Mouse (Mus musculus) spleen, adult 2 months (tissue): ENCODE results near the gene Styx. TPM values are rescaled to one million over a fixed set of nuclear protein-coding genes. Genes with fewer than 3 reads are reported as not detected.

Source experiments
- DNase-seq, 2 experiments: peaks; one replicate each; pipeline versions ENCODE4 v3.0.0 to v3.0.0-alpha.2; 2012 to 2021; ENCODE audit warnings: low spot score in 2 of 2, low read depth in 1 of 2
- H3K27ac ChIP-seq: fragments of 200-500 bp; 2 replicates; pipeline ENCODE4 v1.5.1; 2012; ENCODE audit warnings: low read length, inconsistent platforms; ENCODE audit not compliant: insufficient read depth
- H3K27me3 ChIP-seq: fragments of 200-500 bp; 2 replicates; pipeline ENCODE4 v1.6.1; 2012; ENCODE audit warnings: mild to moderate bottlenecking, moderate library complexity, low read length, inconsistent platforms; ENCODE audit not compliant: control insufficient read depth, insufficient read depth
- H3K36me3 ChIP-seq: fragments of 200-500 bp; 2 replicates; pipeline ENCODE4 v1.6.1; 2012; ENCODE audit warnings: mild to moderate bottlenecking, low read length, inconsistent platforms; ENCODE audit not compliant: control insufficient read depth, insufficient read depth
- H3K4me1 ChIP-seq: fragments of 200-500 bp; 2 replicates; pipeline ENCODE4 v1.6.1; 2011; ENCODE audit warnings: inconsistent platforms; ENCODE audit not compliant: control insufficient read depth, insufficient read depth, insufficient read length
- H3K4me3 ChIP-seq: fragments of 200-500 bp; 2 replicates; pipeline ENCODE4 v1.5.1; 2011; ENCODE audit warnings: mild to moderate bottlenecking, inconsistent platforms; ENCODE audit not compliant: insufficient read depth, insufficient read length; ENCODE audit errors: extremely low read depth
- CTCF ChIP-seq: fragments of 200-500 bp; IDR thresholded peaks from 2 replicates; pipeline ENCODE4 v1.5.1; 2011; ENCODE audit warnings: mild to moderate bottlenecking, inconsistent platforms; ENCODE audit not compliant: insufficient read depth, insufficient read length, insufficient replicate concordance; ENCODE audit errors: extremely low read depth
- POLR2A ChIP-seq: fragments of 200-500 bp; IDR thresholded peaks from 2 replicates; pipeline ENCODE4 v1.6.1; 2011; ENCODE audit warnings: low read depth, low read length, inconsistent platforms
- WGBS: fragments of 180-500 bp; shearing (Covaris S2); methylation state at CpG from one replicate; pipeline ENCODE4 v1.1.7; 2018; 5-methylcytosine and 5-hydroxymethylcytosine counted together
- polyA plus RNA-seq: library from polyadenylated mRNA; depleted of rRNA; stranded (reverse); fragments of >200 nt; gene quantifications from 2 replicates; pipeline ENCODE4 v1.2.3, GENCODE M21; 2012

The Styx gene
- polyA plus RNA-seq, 1 experiment, result 6.0 TPM

DNA sequence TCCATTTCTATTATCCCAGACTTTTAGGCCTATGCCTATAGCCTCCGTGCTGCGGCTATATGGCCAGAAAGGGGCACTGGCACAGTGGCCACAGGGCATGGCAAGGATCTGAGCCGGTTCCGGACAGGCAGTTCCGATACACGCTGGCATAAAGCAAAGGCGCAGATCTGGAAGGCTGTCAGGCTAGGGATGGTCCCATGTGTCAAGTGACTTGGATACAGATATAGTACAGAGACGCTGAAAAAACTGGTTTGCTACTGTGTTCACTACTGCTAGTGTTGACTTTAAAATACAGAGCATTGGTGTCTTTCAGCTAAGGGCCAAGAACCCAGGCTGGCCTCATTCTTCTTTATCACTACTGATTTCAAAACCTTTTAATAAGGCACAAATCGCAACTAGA, 106.1 kb downstream of the Styx start:
- peak overlapping the region; percentile 16; the same call in 1 of the 2 replicates for H3K27ac ChIP-seq
- no peak for DNase-seq
- 93% methylated on average over 9 of the region's 9 CpGs for WGBS
- no peaks in the 10 kb centered on the region for H3K27me3 ChIP-seq
- H3K36me3 ChIP-seq, result no peaks in the 10 kb centered on the region
- H3K4me1 ChIP-seq, result no peaks in the 10 kb centered on the region
- no peak overlapping the region for H3K4me3 ChIP-seq
- TF ChIP-seq POLR2A (no peak), CTCF (no peak)

DNA sequence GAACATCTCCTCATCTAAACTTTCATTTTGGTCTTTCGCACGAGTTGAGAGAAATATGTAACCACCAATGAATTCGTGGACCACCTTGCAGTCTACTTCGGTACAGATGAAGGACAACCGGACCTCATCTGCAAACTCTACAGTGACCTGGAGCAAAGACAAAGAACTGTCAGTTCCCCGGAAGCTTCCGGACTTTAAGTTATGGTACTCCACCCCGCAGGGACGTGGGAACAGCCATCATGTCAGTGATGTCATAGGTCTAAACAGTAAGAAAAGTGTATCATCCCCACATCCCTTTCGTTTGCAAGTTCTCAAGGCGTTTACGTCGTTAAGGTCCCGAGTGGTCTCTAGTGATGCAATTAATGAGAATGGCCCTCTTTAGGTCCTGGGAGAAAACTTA, 109.0 kb downstream of the Styx start:
- no peak for DNase-seq
- no peak for TF ChIP-seq CTCF
- no peak for TF ChIP-seq POLR2A
- Histone ChIP-seq H3K27ac (no peak overlapping the region), H3K36me3 (no peaks in the 10 kb centered on the region), H3K4me1 (no peaks in the 10 kb centered on the region), H3K4me3 (no peak overlapping the region), H3K27me3 (no peaks in the 10 kb centered on the region)
- WGBS, result 94% methylated on average over 14 of the region's 14 CpGs

DNA sequence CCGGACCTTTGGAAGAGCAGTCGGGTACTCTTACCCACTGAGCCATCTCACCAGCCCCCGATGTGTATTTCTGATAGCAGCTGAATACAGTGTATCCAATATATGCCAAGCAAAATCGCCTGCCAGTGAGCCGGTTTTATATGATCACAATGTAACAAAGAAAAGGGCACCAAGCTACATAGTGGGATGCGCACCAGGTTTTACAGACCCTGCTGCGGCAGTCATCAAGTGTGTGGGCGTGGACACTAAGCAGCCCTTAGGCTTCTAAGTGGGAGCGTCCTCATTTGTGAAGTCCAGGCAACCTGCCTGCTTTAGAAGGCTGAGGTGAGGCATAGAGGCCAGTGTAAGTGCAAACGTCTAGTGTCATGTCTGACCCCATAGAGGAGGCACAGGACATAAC, 109.6 kb downstream of the Styx start:
- no peak for TF ChIP-seq POLR2A
- TF ChIP-seq CTCF, result no peak
- Histone ChIP-seq H3K27me3 (no peaks in the 10 kb centered on the region), H3K4me3 (no peak overlapping the region), H3K4me1 (no peaks in the 10 kb centered on the region), H3K27ac (no peak overlapping the region), H3K36me3 (no peaks in the 10 kb centered on the region)
- DNase-seq, result no peak
- 92% methylated on average over 10 of the region's 10 CpGs for WGBS

DNA sequence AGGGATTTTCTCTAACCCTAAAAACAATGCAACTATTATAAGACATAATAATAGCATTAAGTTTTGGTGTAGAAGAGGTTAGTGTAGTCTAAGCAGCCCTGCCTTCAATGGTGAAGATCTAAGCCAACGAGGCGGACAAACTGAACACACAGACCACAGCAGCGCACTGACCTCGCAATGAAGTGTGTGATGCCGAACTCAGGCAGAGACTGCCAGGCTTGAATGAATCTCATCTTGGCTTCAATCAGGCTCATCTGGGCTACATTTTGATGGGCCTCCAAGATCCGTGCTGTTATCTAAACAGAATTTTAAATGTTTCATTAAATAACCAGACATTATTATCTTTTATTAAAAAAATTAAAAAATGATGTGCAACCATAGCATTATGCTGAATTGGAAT, 111.1 kb downstream of the Styx start:
- DNase-seq, result no peak
- Histone ChIP-seq H3K27ac (no peak overlapping the region), H3K4me3 (no peak overlapping the region), H3K27me3 (no peaks in the 10 kb centered on the region), H3K36me3 (no peaks in the 10 kb centered on the region), H3K4me1 (no peaks in the 10 kb centered on the region)
- TF ChIP-seq POLR2A (no peak), CTCF (no peak)
- 91% methylated on average over 6 of the region's 6 CpGs for WGBS

DNA sequence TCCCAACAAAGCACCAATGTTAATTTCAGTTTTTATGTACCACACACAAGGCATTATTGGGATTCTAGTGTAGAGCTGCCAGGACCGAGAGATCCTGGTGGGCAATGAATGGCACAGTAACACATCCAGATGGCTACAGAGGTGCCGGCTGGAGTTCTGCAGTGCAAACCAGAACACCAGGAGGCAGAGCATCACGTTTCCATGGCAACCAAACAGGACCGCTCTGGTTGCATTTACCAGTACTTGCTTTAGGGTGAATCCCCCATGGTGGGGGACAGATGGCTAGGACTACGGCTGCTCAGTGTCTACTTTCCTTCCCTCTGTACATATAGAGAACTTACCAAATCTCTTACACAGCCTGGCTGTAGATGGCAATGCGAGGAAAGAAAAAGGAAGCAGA, 111.5 kb downstream of the Styx start:
- TF ChIP-seq POLR2A (no peak), CTCF (no peak)
- no peak overlapping the region for H3K27ac ChIP-seq
- 83% methylated on average over 6 of the region's 6 CpGs for WGBS

DNA sequence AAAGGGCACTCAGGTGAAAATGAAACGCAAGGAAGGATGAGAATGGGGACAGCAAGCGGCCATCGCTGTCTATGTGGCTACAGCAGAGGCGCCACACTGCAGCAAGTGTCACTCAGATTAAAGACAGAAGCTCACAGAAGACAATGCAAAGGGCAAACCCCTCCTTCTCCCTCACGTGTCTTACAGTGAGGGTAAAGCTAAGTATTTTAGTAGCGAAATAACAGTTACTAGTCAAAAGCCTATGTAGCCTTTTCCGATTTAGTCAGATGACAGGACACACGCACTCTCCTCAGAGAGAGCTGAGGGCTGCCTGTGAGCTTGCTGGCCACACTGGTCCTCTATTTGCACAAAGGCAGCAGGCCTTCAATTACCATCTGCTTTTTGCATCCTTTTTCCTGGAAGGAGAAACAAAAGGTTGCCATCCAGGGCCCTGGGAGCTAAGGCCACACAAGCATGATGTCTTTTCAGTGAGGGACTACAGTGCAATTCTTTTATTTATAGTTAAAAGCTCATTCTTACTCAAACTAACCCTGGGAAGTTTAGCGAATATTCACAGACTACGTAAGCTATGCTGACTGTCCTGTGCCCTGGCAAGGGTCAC, 112.1 kb downstream of the Styx start:
- Histone ChIP-seq H3K27me3 (no peaks in the 10 kb centered on the region), H3K27ac (no peak overlapping the region), H3K4me1 (no peaks in the 10 kb centered on the region), H3K4me3 (no peak overlapping the region), H3K36me3 (no peaks in the 10 kb centered on the region)
- no peak for TF ChIP-seq POLR2A
- TF ChIP-seq CTCF, result no peak
- no peak for DNase-seq
- 88% methylated on average over 10 of the region's 10 CpGs for WGBS

More for the DNA sequence above, 111.5 kb downstream of the Styx start:
- no peaks in the 10 kb centered on the region for H3K36me3 ChIP-seq
- H3K4me3 ChIP-seq, result no peak overlapping the region
- DNase-seq, result no peak
- H3K27me3 ChIP-seq, result no peaks in the 10 kb centered on the region
- no peaks in the 10 kb centered on the region for H3K4me1 ChIP-seq

DNA sequence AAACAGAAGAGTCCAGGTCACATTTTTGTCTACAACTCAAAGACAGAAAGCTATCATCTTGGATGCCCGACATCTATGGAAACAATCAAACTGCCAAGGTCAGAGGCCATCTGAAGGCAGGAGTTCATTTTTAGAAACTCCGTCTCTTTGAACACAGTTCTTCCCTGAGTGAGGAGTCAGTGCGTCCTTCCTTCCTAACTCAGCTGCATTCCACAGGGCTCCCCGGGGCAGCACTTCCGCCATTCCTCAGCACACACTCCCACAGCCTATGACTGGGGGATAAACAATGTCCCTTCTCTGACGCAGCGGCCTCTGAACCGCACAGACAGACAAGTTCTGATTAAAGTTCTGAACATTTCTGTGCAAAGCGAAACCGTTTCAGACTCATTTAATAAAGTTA, 112.7 kb downstream of the Styx start:
- DNase-seq, result no peak
- Histone ChIP-seq H3K4me1 (no peaks in the 10 kb centered on the region), H3K27ac (no peak overlapping the region), H3K4me3 (no peak overlapping the region), H3K36me3 (no peaks in the 10 kb centered on the region), H3K27me3 (no peaks in the 10 kb centered on the region)
- TF ChIP-seq CTCF, result no peak
- TF ChIP-seq POLR2A, result no peak
- 61% methylated on average over 10 of the region's 10 CpGs for WGBS
